Mouse (Mus musculus) Muller cell, postnatal 12 days (primary cell): ENCODE results near the gene Mki67.
A peak's percentile ranks its signal among the peaks of the same experiment; 100 is the strongest.

Experiments
- DNase-seq: peaks from one replicate; pipeline ENCODE4 v3.0.0-alpha.2; 2015; ENCODE audit errors: inconsistent ontology term

Gene Mki67

DNA sequence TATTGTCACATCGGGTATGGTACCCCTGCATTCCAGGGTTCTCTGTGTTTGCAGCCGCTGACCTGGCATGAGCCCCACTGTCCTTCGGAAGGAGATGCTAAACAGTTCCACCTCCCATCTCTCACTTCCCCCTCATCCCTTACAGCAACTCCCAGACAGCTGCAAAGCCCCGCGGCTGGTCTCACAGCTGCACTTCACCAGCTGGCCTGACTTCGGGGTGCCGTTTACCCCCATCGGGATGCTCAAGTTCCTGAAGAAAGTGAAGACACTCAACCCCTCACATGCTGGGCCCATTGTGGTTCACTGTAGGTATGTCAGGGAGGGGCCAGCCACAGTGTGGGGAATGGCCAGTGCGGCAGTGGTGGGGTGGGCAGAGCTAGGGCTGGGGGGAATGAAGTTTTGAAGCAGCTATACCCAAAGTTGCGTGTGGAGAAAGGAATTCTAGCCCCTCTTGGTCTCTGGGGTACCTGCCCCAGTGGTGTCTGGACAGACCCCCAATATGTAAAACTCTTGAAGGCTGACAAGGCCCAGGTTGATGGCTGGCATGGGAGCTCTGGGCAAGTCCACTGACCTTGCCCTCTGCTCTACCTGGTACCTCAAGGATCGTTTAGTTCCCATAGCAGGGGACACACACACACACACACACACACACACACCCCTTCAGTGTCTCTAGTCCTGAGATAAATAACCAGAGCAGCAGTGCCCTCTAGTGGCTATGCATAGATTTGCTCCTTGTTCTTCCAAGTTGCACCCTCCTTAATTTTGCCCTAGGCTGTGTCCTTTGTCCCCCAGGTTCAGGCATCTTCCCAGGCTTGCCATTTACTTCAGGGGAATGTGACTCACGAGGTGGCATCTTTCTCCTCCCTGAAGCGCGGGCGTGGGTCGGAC lies 47.1 kb downstream of the Mki67 start:
- peak; percentile 37 for DNase-seq

DNA sequence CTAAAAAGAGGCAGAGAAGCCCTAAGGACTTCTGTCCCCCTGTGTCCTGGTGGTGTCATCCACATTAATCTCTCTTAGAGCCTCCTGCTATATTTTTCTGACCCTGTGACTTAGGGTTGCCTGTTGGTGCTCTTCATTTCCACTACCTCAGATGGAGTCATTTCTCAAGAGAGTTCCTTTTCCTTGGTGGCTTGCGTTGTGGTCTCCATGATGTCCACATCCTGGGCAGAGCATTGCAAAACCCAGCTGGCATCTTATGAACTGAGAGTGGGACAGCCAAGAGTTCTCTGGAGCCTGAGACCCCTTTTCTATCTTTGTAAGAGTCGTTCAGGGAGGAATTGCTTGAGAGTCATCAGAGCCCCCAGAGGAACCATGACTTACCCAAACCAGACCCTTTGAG lies 49.8 kb downstream of the Mki67 start:
- no peak for DNase-seq

DNA sequence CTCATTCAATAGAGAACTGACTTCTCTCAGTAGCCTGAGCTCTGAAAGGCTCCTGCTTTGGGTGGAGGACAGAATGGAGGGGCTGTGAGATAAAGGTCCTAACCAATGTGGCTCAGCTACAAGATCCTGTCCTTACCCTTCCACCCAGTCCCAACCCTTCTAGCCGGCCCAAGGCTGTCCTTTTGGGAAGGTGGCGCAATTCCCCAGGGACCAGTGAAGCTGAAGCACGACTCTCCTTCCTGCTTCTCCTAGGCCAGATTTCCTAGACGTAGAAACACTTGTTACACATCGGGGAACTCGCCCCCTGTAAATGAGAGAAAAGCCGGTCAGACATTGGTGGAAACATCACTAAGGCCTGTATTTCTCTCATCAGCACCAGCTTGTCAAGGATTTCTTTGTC lies 52.0 kb downstream of the Mki67 start:
- no peak for DNase-seq

DNA sequence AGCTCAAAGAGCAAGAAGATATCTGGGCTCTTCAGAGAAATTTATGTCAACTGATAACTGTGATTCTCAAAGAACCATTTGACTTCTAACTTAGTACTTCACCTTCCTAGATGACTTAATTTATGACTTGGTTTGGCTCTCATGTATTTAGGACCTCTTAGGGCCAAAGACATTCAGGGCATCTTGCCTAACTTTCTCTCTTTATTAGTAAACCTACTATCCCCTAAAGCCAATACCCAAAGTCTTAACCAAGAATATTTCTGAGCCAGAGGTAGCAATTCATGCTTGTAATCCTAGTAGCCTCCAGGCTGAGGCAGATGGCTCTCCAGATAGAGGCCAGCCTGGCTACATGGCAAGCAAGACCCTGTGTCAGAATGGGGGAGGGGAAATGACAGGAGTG lies 55.8 kb downstream of the Mki67 start:
- no peak for DNase-seq

DNA sequence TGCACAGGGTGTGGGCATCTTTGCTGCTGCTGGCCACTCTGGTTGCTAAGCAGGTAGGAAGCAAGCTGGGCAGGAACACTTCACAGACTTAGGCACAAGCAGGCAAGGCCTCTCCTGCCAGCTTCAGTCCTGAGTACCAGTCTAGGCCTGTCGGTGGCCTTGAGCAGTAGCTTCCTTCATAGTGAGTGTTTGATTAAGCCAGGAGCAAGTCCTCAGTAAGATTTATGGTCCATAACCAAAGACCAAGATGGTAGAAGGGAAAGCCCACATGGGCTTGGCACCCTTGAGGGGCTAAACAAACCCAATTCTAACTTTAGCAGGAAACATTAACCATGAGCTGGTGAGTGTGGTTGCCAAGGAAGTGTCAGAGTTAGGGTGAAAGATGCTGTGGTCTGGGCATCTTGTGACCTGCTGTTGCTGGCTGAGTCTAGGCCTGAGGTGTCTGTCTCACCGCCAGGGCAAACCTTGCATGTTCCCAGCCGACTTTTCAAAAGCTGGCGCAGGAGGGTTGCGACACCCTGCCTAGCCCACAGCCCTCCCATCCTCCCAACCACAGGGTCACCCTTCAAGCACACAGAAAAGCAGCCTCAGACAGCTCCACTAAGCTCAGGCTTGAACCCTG lies 56.7 kb downstream of the Mki67 start:
- DNase-seq = no peak

DNA sequence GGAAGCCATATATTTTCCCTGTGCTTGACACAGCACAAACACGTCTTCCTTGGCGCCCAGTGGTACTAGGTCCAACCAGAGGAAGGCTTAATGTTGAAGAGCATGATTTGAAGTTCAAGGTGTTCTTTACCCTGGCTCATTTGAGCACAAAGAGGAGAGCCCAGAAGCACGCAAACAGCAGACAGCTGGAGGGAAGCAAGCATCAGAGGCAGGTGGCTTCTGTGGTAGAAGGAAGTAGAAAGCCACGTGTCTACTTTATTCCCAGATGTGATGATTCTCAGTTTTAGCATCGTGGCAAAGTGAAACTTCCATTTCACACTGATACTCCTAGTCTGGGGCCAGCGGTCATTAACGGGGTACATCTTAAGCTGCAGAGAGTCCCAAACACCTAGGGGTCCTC lies 58.0 kb downstream of the Mki67 start:
- no peak for DNase-seq

DNA sequence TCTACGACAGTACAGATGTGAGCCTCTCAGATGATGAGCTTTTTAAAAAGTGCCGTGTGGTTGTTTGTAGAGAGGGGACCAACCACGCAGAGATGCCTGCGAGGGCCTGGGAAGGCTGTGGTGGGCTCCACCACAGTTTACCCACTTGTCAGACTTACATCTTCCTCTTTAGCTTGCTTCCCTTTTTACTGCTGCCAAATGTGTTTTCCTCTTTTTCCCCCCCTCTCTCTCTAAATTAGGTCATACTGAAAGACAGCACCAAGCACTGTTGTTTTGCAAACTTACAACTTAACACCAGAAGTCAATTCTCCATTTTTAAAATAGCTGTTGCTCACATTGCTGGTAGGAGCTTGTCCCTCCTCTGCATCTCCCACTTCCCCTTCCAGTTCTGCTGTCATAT lies 61.0 kb downstream of the Mki67 start:
- DNase-seq = no peak

DNA sequence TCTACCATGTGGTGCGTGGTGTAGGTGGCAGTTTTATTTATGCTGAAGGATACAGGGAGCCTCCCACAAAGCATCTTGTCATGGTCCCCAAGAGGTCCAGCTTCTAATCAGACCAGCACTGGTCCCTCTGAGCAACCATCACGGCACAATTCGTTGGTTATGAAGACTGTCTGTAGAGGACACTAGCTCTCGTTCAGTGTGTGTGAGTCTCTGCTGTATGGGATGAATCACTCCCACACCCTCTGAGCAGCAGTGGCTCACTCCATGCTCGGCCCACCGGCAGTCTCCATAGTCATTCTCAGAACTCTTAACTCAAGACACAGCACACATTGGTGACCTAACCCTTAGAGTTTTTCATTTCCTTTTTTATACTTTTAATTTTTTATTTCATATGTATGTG lies 61.9 kb downstream of the Mki67 start:
- no peak for DNase-seq

DNA sequence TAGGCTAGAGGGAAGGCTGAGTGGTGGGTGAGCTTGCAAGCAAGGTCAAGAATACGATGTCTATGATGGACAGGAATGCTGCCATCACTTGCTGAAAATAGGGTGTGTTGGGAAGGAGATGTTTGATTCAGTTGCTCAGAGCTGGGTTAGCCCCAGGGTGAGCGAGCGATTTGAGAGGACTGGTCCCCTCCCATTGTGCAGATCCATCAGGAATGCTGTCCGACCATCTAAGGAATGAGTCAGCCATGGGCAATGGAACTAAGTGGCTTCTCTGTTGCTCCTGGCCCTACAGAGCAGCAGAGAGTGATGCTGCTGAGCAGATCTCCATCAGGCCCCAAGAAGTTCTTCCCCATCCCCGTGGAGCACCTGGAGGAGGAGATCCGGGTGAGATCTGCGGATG lies 62.6 kb downstream of the Mki67 start:
- DNase-seq = peak; percentile 39

DNA sequence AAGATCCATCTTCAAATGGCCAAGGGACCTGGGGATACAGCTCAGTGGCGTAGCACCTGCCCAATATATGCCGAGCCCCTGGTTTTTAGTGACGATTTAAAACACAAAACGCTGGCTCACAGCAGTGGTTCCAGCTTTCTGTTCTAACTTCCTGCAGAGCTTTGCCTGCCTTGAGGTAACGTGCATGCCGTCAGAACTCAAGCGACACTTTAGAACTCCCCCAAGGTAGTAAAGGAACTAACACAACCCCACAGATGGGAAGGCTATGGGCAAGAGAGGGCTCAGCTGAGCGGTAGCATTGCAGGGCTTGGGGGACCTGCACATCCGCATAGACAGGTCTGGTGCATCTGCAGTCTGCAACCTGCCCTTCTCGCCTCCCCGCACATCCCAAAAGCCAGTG lies 63.4 kb downstream of the Mki67 start:
- DNase-seq = no peak

DNA sequence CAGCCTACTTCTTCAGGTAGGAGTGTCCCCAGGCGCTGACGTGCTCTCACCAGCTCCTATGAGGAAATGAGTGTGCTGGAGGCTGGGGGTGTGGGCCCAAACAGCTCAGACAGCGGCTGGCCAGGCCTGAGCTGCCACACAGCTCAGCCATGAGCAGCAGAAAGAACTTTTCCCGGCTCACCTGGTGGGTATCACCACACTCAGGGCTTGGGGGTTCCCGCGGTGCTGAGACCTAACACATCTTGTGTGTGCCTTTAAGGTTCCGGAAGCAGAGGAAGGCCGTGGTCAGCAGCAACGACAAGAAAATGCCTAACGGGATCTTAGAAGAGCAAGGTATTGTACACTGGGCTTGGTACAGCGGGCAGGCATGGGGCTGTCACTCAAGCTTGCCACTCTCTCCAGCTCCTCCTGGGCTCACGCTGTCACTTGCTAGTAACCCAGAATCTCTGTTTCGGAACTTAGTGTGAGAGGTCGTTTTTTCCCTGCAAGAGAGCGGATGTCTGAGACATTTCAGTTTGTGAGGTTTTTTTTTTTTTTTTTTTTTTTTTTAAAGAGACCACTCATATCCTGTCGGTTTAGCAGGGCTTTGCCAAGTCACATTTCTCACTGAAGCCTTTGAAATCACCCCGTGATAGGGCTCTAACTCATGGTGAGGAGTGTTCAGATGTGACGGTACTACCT lies 64.2 kb downstream of the Mki67 start:
- no peak for DNase-seq

DNA sequence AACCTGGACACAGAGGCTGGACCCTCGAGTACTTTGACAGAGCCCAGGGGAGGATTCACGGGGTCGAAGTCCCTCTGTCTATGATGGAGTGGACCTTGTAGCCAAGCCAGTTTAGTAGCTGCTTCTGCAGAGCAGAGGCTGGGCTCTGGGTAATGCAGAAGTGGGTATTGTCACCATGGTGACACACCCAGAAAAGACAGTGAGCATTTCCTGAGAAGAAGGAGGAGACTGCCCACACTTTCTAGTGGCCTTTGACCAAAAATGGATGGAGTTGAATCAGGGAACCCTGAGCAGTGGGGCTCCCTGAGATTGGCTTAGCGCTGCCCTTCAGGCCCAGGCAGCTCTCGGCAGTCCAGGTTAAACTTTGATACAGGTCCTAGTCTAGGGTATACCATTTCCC lies 66.1 kb downstream of the Mki67 start:
- no peak for DNase-seq

DNA sequence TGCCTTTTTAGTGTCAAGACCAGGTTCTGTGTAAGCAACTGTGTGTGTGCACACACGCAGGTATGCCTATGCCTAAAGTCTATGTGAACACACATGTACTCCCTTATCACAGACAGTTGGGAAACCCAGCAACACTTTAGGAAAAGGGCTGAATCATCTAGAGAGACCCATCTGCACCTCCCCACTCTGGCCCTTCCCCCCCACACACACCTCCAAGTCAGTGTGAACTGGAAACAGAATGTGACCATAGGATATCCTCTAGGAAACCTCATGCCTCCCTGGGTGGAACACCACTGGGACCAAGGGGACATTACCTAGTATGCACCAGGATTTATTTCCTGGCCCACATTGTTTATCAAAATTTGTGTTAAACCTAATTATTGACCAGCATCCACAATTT lies 66.9 kb downstream of the Mki67 start:
- no peak for DNase-seq

DNA sequence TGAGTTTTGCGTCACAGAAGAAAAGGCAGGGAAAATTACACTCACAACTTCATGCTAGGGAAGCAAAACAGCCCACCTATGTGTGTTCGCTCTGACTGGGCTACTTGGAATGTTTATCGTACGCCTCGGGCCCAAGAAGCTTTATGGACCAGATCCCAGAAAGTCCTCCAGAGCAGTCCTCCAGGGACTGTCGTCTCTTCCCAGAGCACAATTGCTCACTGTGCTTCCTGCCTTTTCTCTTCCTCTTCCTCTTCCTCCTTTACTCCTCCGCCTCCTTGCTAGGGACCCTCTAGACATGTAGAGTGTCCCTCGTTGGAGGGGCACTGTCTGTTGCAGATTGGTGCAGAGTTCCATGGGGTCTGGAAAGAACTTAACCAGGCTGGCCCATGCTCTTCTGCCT lies 67.3 kb downstream of the Mki67 start:
- DNase-seq = no peak

DNA sequence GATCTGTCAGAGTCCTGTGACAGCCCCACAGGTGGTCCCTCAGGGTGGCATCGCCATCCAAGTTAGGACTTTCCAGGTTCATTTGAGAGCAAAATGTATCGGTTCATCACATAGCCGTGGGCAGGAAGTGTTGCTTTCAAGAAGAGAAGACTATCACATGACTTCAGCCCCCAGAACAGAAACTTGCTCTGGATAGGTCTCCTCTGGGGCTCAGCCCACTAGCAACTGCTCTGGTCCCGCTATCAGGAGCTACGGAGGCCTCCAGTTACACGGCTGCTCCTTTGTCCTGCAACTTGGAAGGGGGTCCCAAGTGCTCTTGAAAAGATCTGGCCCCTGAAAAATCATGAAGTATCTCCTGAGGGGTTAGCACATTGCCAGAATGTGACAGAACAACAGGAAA lies 69.2 kb downstream of the Mki67 start:
- no peak for DNase-seq

DNA sequence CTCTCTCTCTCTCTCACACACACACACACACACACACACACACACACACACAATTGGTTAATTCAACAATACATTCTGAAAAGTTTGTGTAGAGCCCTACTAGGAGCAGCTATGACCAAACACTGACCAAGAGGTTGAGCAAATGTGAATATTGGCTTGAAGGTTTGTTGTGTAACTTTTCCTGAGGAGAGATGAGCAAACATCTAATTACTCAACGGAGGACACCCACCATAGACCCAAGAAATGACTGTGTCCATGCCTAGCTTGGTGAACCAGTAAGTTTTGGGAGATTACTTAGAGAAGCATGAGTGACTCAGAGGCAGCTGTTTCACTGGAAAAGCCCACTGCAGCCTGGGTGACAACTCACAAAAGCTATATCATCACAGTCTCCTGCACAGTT lies 71.7 kb downstream of the Mki67 start:
- DNase-seq = no peak

DNA sequence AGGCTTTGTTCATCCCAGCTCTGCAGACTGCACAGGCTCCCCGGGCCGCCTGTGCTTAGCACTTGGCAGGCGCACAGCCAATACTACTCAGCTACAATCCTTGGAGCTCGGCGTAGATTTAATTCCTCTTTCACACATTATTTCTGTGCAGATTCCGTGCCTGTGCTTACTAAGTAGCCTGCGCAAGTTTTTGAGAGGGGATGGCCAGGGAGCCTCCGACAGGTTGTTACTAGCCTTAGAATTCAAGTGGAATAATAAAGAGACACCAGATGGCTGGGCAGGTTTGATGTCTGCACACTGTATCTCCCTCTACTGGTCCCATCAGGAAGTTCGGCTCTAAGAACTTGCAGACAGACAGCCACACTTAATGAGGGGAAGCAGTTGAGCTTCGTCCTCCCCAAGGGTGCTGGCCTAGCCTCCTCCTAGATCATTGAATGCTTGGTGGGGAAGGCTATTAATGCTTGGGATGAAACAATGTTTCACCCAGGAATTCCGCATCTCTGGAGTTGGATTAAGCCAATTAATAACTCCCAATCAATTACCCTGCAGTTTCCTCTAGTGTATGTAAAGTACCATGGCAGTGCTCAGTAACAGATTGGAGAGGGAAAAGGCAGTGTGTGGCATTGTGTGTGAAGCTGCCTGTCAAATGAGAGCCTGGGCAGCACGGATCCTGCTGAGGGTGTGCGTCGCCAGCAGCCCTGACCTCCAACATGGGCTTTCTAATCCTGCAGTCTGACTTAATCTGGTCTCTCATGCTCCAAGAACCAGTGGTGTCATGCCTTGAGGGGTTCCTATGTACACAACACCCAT lies 74.3 kb downstream of the Mki67 start:
- DNase-seq = peak; percentile 45
